Mouse (Mus musculus): ENCODE results near the gene 1700010I14Rik. TPM values are rescaled to one million over a fixed set of nuclear protein-coding genes. Genes with fewer than 3 reads are reported as not detected.

1700010I14Rik gene
- polyA plus RNA-seq, 2 experiments, result 0.55 to 0.79 TPM

DNA sequence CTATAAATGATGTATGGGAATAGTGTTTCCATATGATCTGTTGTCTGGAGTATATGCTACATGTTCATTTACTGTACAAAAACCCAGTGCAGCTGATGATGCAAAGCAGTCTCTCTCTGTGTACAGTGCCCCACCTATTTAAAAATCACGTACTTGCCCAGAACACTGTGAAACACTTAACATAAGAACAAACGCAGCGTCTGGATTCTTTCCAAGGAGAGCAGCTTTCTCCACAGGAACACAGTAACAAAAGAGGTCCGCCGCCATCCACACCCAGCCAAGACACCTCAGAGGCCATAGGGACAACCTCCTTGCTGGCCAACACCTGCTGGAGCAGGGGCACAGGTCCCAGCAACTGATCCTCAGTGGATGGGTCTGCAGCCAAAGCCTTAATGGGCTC is 2.4 kb upstream of the 1700010I14Rik start:
- no peak overlapping the region for H3K27ac ChIP-seq
- no peaks in the 10 kb centered on the region for H3K9me3 ChIP-seq (ENCODE audit: control insufficient read depth, low read length)
- H3K9ac ChIP-seq (replicated peaks), result no peak overlapping the region
- ATAC-seq (ENCODE audit: insufficient read depth) (no peak), DNase-seq (ENCODE audit: low read depth in 3 of 3, low spot score in 3 of 3) (no peak)
- H3K36me3 ChIP-seq (replicated peaks; ENCODE audit: control insufficient read depth, insufficient read depth, low read depth), result no peaks in the 10 kb centered on the region
- no peak overlapping the region for H3K4me3 ChIP-seq (ENCODE audit: insufficient read depth in 1 of 2, low read depth in 2 of 2, low read length in 2 of 2)
- TF ChIP-seq EP300 (IDR thresholded peaks at IDR 0.05; ENCODE audit: low read depth), result no peak
- TF ChIP-seq CTCF (IDR thresholded peaks at IDR 0.05; ENCODE audit: low read depth), result no peak
- no peaks in the 10 kb centered on the region for H3K27me3 ChIP-seq (ENCODE audit: control insufficient read depth, insufficient read depth, low read length)
- H3K4me2 ChIP-seq (ENCODE audit: low read depth), result no peak overlapping the region
- peaks cover 0 to 2% of the 10 kb centered on the region in 2 experiments; a peak in 1 of 4 replicates for H3K4me1 ChIP-seq (replicated peaks; ENCODE audit: control insufficient read depth in 2 of 2, insufficient read depth in 2 of 2, low read length in 1 of 2)
- 70% methylated on average over 5 of the region's 5 CpGs for WGBS (ENCODE audit: insufficient replicate concordance)

DNA sequence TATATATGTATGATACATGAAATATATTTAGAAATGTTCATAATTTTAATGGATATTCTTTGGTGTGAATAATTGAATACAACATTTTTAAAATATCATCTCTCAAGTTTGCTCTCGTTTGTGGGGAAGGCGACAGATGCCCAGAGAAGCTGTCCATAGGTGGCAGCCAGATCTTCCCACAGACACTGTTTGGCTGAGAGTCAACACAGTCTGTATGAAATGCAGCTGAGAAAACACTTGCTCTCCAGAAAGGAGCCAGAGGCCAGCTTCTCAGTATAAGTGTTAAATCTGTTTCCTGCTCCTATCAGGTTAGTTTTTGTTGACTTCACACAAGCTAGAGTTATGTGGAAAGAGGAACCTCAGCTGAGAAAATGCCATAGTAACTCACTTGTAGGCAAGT is 1.6 kb upstream of the 1700010I14Rik start:
- Histone ChIP-seq H3K4me1 (replicated peaks; ENCODE audit: control insufficient read depth in 2 of 2, insufficient read depth in 2 of 2, low read length in 1 of 2) (peaks cover 0 to 2% of the 10 kb centered on the region in 2 experiments; a peak in 1 of 4 replicates), H3K9me3 (ENCODE audit: control insufficient read depth, low read length) (no peaks in the 10 kb centered on the region), H3K36me3 (replicated peaks; ENCODE audit: control insufficient read depth, insufficient read depth, low read depth) (no peaks in the 10 kb centered on the region), H3K9ac (replicated peaks) (no peak overlapping the region), H3K4me2 (ENCODE audit: low read depth) (no peak overlapping the region), H3K4me3 (ENCODE audit: insufficient read depth in 1 of 2, low read depth in 2 of 2, low read length in 2 of 2) (no peak overlapping the region), H3K27me3 (ENCODE audit: control insufficient read depth, insufficient read depth, low read length) (no peaks in the 10 kb centered on the region), H3K27ac (no peak overlapping the region)
- TF ChIP-seq CTCF (IDR thresholded peaks at IDR 0.05; ENCODE audit: low read depth) (no peak), EP300 (IDR thresholded peaks at IDR 0.05; ENCODE audit: low read depth) (no peak)
- WGBS (ENCODE audit: insufficient replicate concordance), result 70% methylated on average over 2 of the region's 2 CpGs
- ATAC-seq (ENCODE audit: insufficient read depth) (no peak), DNase-seq (ENCODE audit: low read depth in 3 of 3, low spot score in 3 of 3) (no peak)

DNA sequence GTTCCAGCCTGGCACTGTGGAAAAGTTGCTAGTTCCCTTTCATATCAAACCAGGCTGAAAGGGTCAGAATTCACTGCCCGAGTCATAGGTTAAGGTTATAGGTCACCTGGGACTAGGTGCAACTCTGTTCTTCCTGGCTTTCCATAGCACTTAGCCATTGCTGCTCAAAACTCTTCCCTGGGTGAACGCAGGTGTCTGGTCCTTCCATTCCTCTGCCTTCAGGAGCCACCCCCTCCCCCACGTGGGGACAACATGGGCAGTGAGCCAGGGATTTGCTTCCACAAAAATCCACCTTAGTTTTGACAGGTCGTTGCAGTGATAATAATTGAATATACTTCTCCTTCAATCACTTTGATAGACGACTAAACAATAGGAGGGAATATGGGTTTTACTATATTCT is 764 bp upstream of the 1700010I14Rik start:
- no peak for ATAC-seq (ENCODE audit: insufficient read depth)
- no peak overlapping the region for H3K4me2 ChIP-seq (ENCODE audit: low read depth)
- no peaks in the 10 kb centered on the region for H3K27me3 ChIP-seq (ENCODE audit: control insufficient read depth, insufficient read depth, low read length)
- H3K4me3 ChIP-seq (ENCODE audit: insufficient read depth in 1 of 2, low read depth in 2 of 2, low read length in 2 of 2), result no peak overlapping the region
- H3K9me3 ChIP-seq (ENCODE audit: control insufficient read depth, low read length), result no peaks in the 10 kb centered on the region
- no peak overlapping the region for H3K27ac ChIP-seq
- TF ChIP-seq EP300 (IDR thresholded peaks at IDR 0.05; ENCODE audit: low read depth) (no peak), CTCF (IDR thresholded peaks at IDR 0.05; ENCODE audit: low read depth) (no peak)
- 62% methylated on average over 5 of the region's 5 CpGs for WGBS (ENCODE audit: insufficient replicate concordance)
- H3K4me1 ChIP-seq (replicated peaks; ENCODE audit: control insufficient read depth in 2 of 2, insufficient read depth in 2 of 2, low read length in 1 of 2), result peaks cover 0 to 2% of the 10 kb centered on the region in 2 experiments; a peak in 1 of 4 replicates
- DNase-seq (ENCODE audit: low read depth in 3 of 3, low spot score in 3 of 3), result no peak
- H3K36me3 ChIP-seq (replicated peaks; ENCODE audit: control insufficient read depth, insufficient read depth, low read depth), result no peaks in the 10 kb centered on the region
- H3K9ac ChIP-seq (replicated peaks), result no peak overlapping the region

DNA sequence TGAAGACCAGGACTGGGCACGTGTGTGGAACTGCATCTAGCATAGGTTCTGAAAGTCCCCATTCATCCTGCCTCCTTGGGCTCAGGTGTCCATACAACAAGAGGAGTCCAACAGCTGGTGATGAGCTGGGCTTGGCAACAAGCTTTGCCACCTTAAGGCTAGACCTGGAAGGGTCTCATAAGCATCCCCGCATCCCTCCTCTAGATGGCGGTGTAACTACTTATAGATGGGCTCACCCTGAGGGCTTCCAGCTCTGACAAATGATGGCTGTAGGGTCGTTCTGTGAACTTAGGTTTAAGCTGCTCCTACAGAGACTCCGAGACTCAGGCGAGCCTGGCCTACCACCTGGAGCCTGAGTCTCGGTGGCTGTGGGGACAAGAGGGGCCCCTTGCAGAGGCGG is 3.0 kb downstream of the 1700010I14Rik start:
- H3K9me3 ChIP-seq (ENCODE audit: control insufficient read depth, low read length), result no peaks in the 10 kb centered on the region
- DNase-seq (ENCODE audit: low read depth in 3 of 3, low spot score in 3 of 3), result no peak

DNA sequence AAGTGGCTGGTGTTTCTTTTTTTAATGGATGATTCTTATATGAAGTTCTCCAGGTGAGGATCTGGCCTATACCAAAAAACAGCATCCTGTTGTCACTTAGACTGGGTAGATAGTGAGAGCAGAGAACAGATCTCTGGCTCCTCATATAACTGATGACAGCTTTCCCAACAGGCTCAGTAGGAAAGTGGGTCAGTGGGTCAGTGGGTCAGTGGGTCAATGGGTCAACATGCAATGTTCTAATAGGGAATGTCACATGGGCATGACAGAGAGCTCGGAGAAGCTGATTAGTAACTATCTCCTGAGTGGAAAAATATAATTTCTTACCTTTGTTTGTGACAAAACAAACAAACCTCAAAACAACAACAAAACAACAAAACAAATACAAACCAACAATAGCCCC is 7.2 kb downstream of the 1700010I14Rik start:
- WGBS (ENCODE audit: insufficient replicate concordance), result 68% methylated on average over 1 of the region's 1 CpGs
- H3K4me3 ChIP-seq (ENCODE audit: insufficient read depth in 1 of 2, low read depth in 2 of 2, low read length in 2 of 2), result no peak overlapping the region
- no peaks in the 10 kb centered on the region for H3K4me1 ChIP-seq (replicated peaks; ENCODE audit: control insufficient read depth in 2 of 2, insufficient read depth in 2 of 2, low read length in 1 of 2)
- ATAC-seq (ENCODE audit: insufficient read depth) (no peak), DNase-seq (ENCODE audit: low read depth in 3 of 3, low spot score in 3 of 3) (no peak)
- H3K9me3 ChIP-seq (ENCODE audit: control insufficient read depth, low read length), result no peaks in the 10 kb centered on the region
- no peaks in the 10 kb centered on the region for H3K36me3 ChIP-seq (replicated peaks; ENCODE audit: control insufficient read depth, insufficient read depth, low read depth)
- no peaks in the 10 kb centered on the region for H3K27me3 ChIP-seq (ENCODE audit: control insufficient read depth, insufficient read depth, low read length)
- H3K9ac ChIP-seq (replicated peaks), result no peak overlapping the region
- H3K4me2 ChIP-seq (ENCODE audit: low read depth), result no peak overlapping the region
- H3K27ac ChIP-seq, result no peak overlapping the region
- no peak for TF ChIP-seq CTCF (IDR thresholded peaks at IDR 0.05; ENCODE audit: low read depth)
- no peak for TF ChIP-seq EP300 (IDR thresholded peaks at IDR 0.05; ENCODE audit: low read depth)

More for the DNA sequence above, 3.0 kb downstream of the 1700010I14Rik start:
- Histone ChIP-seq H3K4me1 (replicated peaks; ENCODE audit: control insufficient read depth in 2 of 2, insufficient read depth in 2 of 2, low read length in 1 of 2) (peaks cover 0 to 2% of the 10 kb centered on the region in 2 experiments; a peak in 1 of 4 replicates), H3K27ac (no peak overlapping the region), H3K36me3 (replicated peaks; ENCODE audit: control insufficient read depth, insufficient read depth, low read depth) (no peaks in the 10 kb centered on the region), H3K4me3 (ENCODE audit: insufficient read depth in 1 of 2, low read depth in 2 of 2, low read length in 2 of 2) (no peak overlapping the region), H3K4me2 (ENCODE audit: low read depth) (no peak overlapping the region), H3K27me3 (ENCODE audit: control insufficient read depth, insufficient read depth, low read length) (no peaks in the 10 kb centered on the region), H3K9ac (replicated peaks) (no peak overlapping the region)
- no peak for ATAC-seq (ENCODE audit: insufficient read depth)
- TF ChIP-seq CTCF (IDR thresholded peaks at IDR 0.05; ENCODE audit: low read depth), result peak; percentile 34
- no peak for TF ChIP-seq EP300 (IDR thresholded peaks at IDR 0.05; ENCODE audit: low read depth)
- WGBS (ENCODE audit: insufficient replicate concordance), result 36% methylated on average over 8 of the region's 8 CpGs

Measured in liver, embryonic 14.5 days (tissue).